Mouse (Mus musculus) cortical plate, adult 2 months (tissue): Measurements from ENCODE around the gene Foxk2. TPM values are rescaled to one million over a fixed set of nuclear protein-coding genes. Genes with fewer than 3 reads are reported as not detected.
"Not testable (repeated sequence)": the region's sequence is repeated elsewhere in the genome, so short reads cannot be mapped to it uniquely, and the experiment has no call there.

Source experiments
- H3K27ac ChIP-seq: fragments of 200-500 bp; 2 replicates; pipeline ENCODE4 v1.5.1; 2012; ENCODE audit warnings: low read length, control low read depth, inconsistent platforms; ENCODE audit not compliant: insufficient read depth
- H3K4me1 ChIP-seq: fragments of 200-500 bp; 2 replicates; pipeline ENCODE4 v1.6.1; 2011; ENCODE audit warnings: low read length; ENCODE audit not compliant: control insufficient read depth, insufficient read depth
- H3K4me3 ChIP-seq: fragments of 200-500 bp; 2 replicates; pipeline ENCODE4 v1.5.1; 2011; ENCODE audit warnings: mild to moderate bottlenecking, low read length, control low read depth; ENCODE audit not compliant: insufficient read depth
- CTCF ChIP-seq: fragments of 200-500 bp; IDR thresholded peaks from 2 replicates; pipeline ENCODE4 v1.5.1; 2011; ENCODE audit warnings: mild to moderate bottlenecking, control low read depth, low read length; ENCODE audit not compliant: insufficient read depth; ENCODE audit errors: extremely low read depth
- POLR2A ChIP-seq: fragments of 200-500 bp; IDR thresholded peaks from 2 replicates; pipeline ENCODE4 v1.6.1; 2011; ENCODE audit warnings: mild to moderate bottlenecking, low read length, control low read depth; ENCODE audit not compliant: insufficient read depth; ENCODE audit errors: extremely low read depth
- polyA plus RNA-seq: library from polyadenylated mRNA; depleted of rRNA; stranded (reverse); fragments of >200 nt; gene quantifications from 2 replicates; pipeline ENCODE4 v1.2.3, GENCODE M21; 2012

Gene Foxk2
- polyA plus RNA-seq, 1 experiment = 53.3 TPM

DNA sequence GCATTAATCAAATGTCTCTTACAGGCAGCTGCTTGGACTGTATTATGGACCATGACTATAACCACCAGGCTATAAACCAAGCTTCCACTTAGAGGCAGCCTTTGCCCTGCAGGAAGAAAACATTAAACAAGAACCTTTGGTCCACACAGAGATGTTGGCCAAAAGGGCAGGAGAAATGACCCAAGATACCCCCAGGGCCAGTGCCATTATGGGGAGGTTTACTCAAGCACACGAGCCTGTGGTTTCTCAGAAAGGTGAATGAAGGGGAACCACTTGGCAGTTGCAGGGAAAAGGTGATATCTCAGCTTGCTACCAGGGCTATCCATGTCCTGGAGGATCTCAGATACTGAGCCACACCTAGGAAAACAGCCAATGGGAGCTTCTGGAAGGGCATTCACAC is 66.2 kb downstream of the Foxk2 start:
- TF ChIP-seq CTCF (no peak), POLR2A (no peak)
- Histone ChIP-seq H3K4me1 (no peaks in the 10 kb centered on the region), H3K27ac (no peak overlapping the region), H3K4me3 (no peak overlapping the region)

- Histone ChIP-seq H3K4me1 (no peaks in the 10 kb centered on the region), H3K27ac (no peak overlapping the region), H3K4me3 (no peak overlapping the region)
- no peak for TF ChIP-seq CTCF
- no peak for TF ChIP-seq POLR2A
These were observed 66.9 kb downstream of the Foxk2 start for GRCm38 (mm10) chr11:121326681-121327080.

- H3K4me1 ChIP-seq = no peaks in the 10 kb centered on the region
- no peak overlapping the region for H3K27ac ChIP-seq
- no peak for TF ChIP-seq POLR2A
- TF ChIP-seq CTCF = no peak
- no peak overlapping the region for H3K4me3 ChIP-seq
These were observed 68.4 kb downstream of the Foxk2 start for GRCm38 (mm10) chr11:121328206-121328605.

GRCm38 (mm10) chr11:121328619-121329018 is 68.8 kb downstream of the Foxk2 start:
- Histone ChIP-seq H3K27ac (no peak overlapping the region), H3K4me3 (no peak overlapping the region), H3K4me1 (no peaks in the 10 kb centered on the region)
- TF ChIP-seq CTCF = no peak
- TF ChIP-seq POLR2A = no peak

- TF ChIP-seq CTCF (no peak), POLR2A (no peak)
- Histone ChIP-seq H3K4me1 (no peaks in the 10 kb centered on the region), H3K27ac (no peak overlapping the region), H3K4me3 (no peak overlapping the region)
These were observed 71.9 kb downstream of the Foxk2 start for GRCm38 (mm10) chr11:121331641-121332040.

GRCm38 (mm10) chr11:121339647-121340046 is 79.9 kb downstream of the Foxk2 start:
- TF ChIP-seq CTCF (no peak), POLR2A (no peak)
- no peak overlapping the region for H3K27ac ChIP-seq

GRCm38 (mm10) chr11:121340287-121340686 is 80.5 kb downstream of the Foxk2 start:
- Histone ChIP-seq H3K4me3 (no peak overlapping the region), H3K4me1 (no peaks in the 10 kb centered on the region; the same call in 1 of the 2 replicates), H3K27ac (no peak overlapping the region)
- TF ChIP-seq POLR2A = no peak
- TF ChIP-seq CTCF = no peak

More at GRCm38 (mm10) chr11:121339647-121340046, 79.9 kb downstream of the Foxk2 start:
- Histone ChIP-seq H3K4me3 (no peak overlapping the region), H3K4me1 (no peaks in the 10 kb centered on the region; the same call in 1 of the 2 replicates)

- not testable (repeated sequence) for H3K27ac ChIP-seq, H3K4me1 ChIP-seq, H3K4me3 ChIP-seq
These were observed 82.6 kb downstream of the Foxk2 start for GRCm38 (mm10) chr11:121342423-121342822.

DNA sequence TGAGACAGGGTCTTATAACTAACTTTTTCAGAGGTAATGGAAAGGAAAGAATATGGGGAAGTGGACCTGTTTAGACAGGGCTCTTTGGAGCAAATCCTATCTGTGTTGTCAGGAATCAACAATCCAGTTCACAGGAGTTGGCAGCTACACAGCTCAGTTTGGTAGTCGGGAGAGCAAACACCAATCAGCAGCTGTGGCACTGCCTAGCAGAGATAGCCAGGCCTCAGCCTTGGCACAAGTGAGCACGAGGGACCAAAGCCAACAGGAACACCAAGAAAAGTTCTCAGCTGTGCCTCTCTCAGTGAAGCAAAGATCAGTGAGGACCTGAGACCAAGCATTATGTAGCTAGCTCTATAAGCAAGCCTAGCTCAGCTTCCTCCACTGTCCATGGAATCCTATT is 87.2 kb downstream of the Foxk2 start:
- no peak for TF ChIP-seq CTCF
- TF ChIP-seq POLR2A = no peak
- peaks cover 1% of the 10 kb centered on the region for H3K4me1 ChIP-seq
- H3K27ac ChIP-seq = no peak overlapping the region
- no peak overlapping the region for H3K4me3 ChIP-seq

- H3K4me1 ChIP-seq = peaks cover 5% of the 10 kb centered on the region
- no peak overlapping the region for H3K4me3 ChIP-seq
- H3K27ac ChIP-seq = no peak overlapping the region
- TF ChIP-seq CTCF = no peak
- no peak for TF ChIP-seq POLR2A
These were observed 88.4 kb downstream of the Foxk2 start for GRCm38 (mm10) chr11:121348166-121348565.

GRCm38 (mm10) chr11:121348727-121349126 is 88.9 kb downstream of the Foxk2 start:
- not testable (repeated sequence) for H3K4me1 ChIP-seq, H3K27ac ChIP-seq, H3K4me3 ChIP-seq
